Mouse (Mus musculus): Measurements from ENCODE around the gene Lrmda.

Lrmda gene

DNA sequence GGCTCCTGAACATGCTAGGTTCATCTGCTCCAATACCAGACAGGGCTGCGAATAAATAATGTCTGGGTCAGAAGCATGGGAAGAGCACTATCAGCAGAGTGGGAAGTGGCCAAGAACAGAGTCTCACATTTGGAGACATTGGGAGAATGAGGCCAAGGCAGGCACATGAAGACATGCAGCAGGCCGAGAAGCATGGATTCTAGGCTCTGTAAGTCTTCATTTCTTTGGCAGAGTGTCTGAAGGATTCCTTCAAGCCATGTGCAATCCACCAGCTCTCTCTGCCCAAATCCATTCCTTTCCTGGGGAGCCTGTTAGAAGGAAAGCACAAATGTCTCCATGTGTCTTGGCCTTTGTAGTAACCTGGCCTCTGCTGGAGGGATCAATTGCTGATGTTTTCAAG, 902.3 kb downstream of the Lrmda start:
- Histone ChIP-seq H3K4me1 (replicated peaks; ENCODE audit: low read depth, low read length) (no peaks in the 10 kb centered on the region), H3K27me3 (ENCODE audit: insufficient read depth, low read length) (no peaks in the 10 kb centered on the region), H3K4me3 (replicated peaks; ENCODE audit: low read length) (no peak overlapping the region), H3K9me3 (ENCODE audit: low read length) (no peaks in the 10 kb centered on the region), H3K36me3 (ENCODE audit: insufficient read depth, low read length) (no peaks in the 10 kb centered on the region)
- TF ChIP-seq CTCF (conservative IDR thresholded peaks at IDR 0.05; ENCODE audit: low read length) (no peak), NANOG (IDR thresholded peaks at IDR 0.05; ENCODE audit: borderline replicate concordance, low read length) (no peak), POU5F1 (IDR thresholded peaks at IDR 0.05; ENCODE audit: borderline replicate concordance, low read length) (no peak)

DNA sequence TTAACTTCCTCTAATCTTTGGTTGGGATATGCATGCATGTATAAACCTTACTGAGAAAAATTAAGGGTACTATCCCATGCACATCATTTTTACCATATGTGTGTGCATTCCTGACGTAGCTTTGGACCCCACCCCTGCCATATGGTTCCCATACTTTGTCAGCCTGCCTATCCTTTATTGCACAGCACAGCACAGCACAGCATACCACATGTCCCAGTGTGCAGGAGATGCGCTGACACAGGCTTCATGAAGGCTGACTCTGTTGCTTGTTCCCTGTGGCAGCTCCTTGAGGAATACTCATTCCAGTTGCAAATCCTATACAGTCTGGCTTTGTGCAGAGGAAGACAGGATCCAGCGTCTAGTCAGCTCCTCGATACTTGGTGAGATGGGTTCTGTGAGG, 903.1 kb downstream of the Lrmda start:
- no peaks in the 10 kb centered on the region for H3K36me3 ChIP-seq (ENCODE audit: insufficient read depth, low read length)
- H3K27me3 ChIP-seq (ENCODE audit: insufficient read depth, low read length): no peaks in the 10 kb centered on the region
- TF ChIP-seq POU5F1 (IDR thresholded peaks at IDR 0.05; ENCODE audit: borderline replicate concordance, low read length): no peak
- no peak for TF ChIP-seq NANOG (IDR thresholded peaks at IDR 0.05; ENCODE audit: borderline replicate concordance, low read length)
- TF ChIP-seq CTCF (conservative IDR thresholded peaks at IDR 0.05; ENCODE audit: low read length): no peak
- H3K9me3 ChIP-seq (ENCODE audit: low read length): no peaks in the 10 kb centered on the region
- no peak overlapping the region for H3K4me3 ChIP-seq (replicated peaks; ENCODE audit: low read length)
- no peaks in the 10 kb centered on the region for H3K4me1 ChIP-seq (replicated peaks; ENCODE audit: low read depth, low read length)

DNA sequence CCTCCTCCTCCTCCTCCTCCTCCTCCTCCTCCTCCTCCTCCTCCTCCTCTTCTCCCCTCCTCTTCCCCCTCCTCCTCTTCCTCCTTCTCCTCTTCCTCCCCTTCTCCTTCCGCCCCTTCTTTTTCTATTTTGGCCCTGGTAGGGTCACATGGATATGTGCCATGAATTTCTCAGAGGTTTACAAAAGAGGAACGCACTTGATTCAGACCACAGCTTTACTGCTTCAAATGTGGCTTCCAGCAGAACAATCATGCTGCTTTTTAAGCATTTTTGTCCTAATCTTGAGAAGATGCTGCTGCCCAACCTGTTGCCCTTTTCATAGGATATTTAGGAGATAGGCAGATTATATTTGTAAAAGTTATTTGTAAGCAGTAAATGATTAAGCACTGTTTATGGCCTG, 903.7 kb downstream of the Lrmda start:
- no peak for TF ChIP-seq POU5F1 (IDR thresholded peaks at IDR 0.05; ENCODE audit: borderline replicate concordance, low read length)
- TF ChIP-seq CTCF (conservative IDR thresholded peaks at IDR 0.05; ENCODE audit: low read length): no peak
- no peak for TF ChIP-seq NANOG (IDR thresholded peaks at IDR 0.05; ENCODE audit: borderline replicate concordance, low read length)

DNA sequence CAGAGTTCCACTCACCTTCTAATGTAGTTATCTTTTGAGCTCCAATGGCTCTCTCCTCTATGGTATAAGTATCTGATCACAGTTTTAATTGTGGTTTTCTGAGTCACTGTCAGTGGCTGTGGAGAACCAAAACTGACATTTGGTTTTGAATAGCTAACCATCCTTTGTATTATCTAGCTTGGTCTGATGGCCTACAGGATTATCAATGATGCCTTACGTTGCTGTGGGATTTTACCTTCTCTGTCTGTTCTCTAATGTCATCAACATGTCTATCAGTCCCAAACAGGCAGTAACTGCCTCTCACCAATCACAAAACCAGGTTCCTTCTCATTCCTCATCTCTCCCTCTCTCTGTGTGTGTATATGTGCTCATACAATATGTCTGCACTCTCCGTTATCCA, 908.8 kb downstream of the Lrmda start:
- H3K27me3 ChIP-seq (ENCODE audit: insufficient read depth, low read length): no peaks in the 10 kb centered on the region
- no peaks in the 10 kb centered on the region for H3K36me3 ChIP-seq (ENCODE audit: insufficient read depth, low read length)
- no peak for TF ChIP-seq NANOG (IDR thresholded peaks at IDR 0.05; ENCODE audit: borderline replicate concordance, low read length)
- no peak for TF ChIP-seq CTCF (conservative IDR thresholded peaks at IDR 0.05; ENCODE audit: low read length)
- TF ChIP-seq POU5F1 (IDR thresholded peaks at IDR 0.05; ENCODE audit: borderline replicate concordance, low read length): no peak
- no peaks in the 10 kb centered on the region for H3K9me3 ChIP-seq (ENCODE audit: low read length)
- H3K4me1 ChIP-seq (replicated peaks; ENCODE audit: low read depth, low read length): no peaks in the 10 kb centered on the region
- no peak overlapping the region for H3K4me3 ChIP-seq (replicated peaks; ENCODE audit: low read length)

More for the DNA sequence above, 903.7 kb downstream of the Lrmda start:
- Histone ChIP-seq H3K36me3 (ENCODE audit: insufficient read depth, low read length) (no peaks in the 10 kb centered on the region), H3K27me3 (ENCODE audit: insufficient read depth, low read length) (no peaks in the 10 kb centered on the region), H3K9me3 (ENCODE audit: low read length) (no peaks in the 10 kb centered on the region), H3K4me1 (replicated peaks; ENCODE audit: low read depth, low read length) (no peaks in the 10 kb centered on the region), H3K4me3 (replicated peaks; ENCODE audit: low read length) (no peak overlapping the region)

DNA sequence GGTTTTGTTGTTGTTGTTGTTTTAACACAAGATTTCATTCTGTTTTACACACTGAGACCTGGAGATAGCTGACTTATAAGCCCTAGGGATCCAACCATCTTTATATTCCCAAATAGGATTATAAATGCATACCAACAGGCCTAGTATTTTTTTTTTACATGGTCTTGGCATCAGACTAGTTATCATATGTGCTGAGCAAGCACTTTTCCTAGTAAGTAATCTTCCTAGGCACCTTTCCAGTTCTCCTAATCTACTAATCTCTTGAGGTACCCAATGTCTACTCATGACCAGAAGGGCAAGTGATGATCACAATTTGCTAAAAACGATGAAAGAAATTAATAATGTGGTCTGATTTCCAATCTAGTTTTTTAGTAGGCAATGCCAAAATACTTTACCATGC, 909.2 kb downstream of the Lrmda start:
- H3K4me1 ChIP-seq (replicated peaks; ENCODE audit: low read depth, low read length): no peaks in the 10 kb centered on the region
- TF ChIP-seq POU5F1 (IDR thresholded peaks at IDR 0.05; ENCODE audit: borderline replicate concordance, low read length) (no peak), CTCF (conservative IDR thresholded peaks at IDR 0.05; ENCODE audit: low read length) (no peak), NANOG (IDR thresholded peaks at IDR 0.05; ENCODE audit: borderline replicate concordance, low read length) (no peak)
- no peaks in the 10 kb centered on the region for H3K27me3 ChIP-seq (ENCODE audit: insufficient read depth, low read length)
- H3K4me3 ChIP-seq (replicated peaks; ENCODE audit: low read length): no peak overlapping the region
- no peaks in the 10 kb centered on the region for H3K36me3 ChIP-seq (ENCODE audit: insufficient read depth, low read length)
- H3K9me3 ChIP-seq (ENCODE audit: low read length): no peaks in the 10 kb centered on the region

DNA sequence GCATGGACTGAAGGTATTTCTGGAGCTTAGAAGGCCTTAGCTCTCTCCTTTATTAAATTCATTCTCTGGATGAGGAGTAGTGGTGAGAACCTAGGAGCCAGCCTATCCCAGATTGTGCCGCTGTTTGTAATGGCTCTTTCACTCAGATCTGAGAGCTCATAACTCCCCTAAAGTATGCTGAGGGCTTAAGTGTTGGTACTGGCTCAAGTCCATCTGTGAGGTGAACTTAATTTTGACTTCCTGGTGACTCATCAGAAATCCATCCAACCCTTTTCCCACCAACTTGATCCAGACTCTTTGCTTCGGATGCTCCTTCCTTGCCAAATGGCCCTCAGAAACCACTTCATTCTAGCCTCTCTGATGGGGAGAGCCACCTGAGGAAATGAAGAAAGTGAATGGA, 910.1 kb downstream of the Lrmda start:
- H3K9me3 ChIP-seq (ENCODE audit: low read length): no peaks in the 10 kb centered on the region
- no peak overlapping the region for H3K4me3 ChIP-seq (replicated peaks; ENCODE audit: low read length)
- H3K27me3 ChIP-seq (ENCODE audit: insufficient read depth, low read length): no peaks in the 10 kb centered on the region
- H3K36me3 ChIP-seq (ENCODE audit: insufficient read depth, low read length): no peaks in the 10 kb centered on the region
- H3K4me1 ChIP-seq (replicated peaks; ENCODE audit: low read depth, low read length): no peaks in the 10 kb centered on the region
- TF ChIP-seq POU5F1 (IDR thresholded peaks at IDR 0.05; ENCODE audit: borderline replicate concordance, low read length): no peak
- no peak for TF ChIP-seq CTCF (conservative IDR thresholded peaks at IDR 0.05; ENCODE audit: low read length)
- TF ChIP-seq NANOG (IDR thresholded peaks at IDR 0.05; ENCODE audit: borderline replicate concordance, low read length): no peak

DNA sequence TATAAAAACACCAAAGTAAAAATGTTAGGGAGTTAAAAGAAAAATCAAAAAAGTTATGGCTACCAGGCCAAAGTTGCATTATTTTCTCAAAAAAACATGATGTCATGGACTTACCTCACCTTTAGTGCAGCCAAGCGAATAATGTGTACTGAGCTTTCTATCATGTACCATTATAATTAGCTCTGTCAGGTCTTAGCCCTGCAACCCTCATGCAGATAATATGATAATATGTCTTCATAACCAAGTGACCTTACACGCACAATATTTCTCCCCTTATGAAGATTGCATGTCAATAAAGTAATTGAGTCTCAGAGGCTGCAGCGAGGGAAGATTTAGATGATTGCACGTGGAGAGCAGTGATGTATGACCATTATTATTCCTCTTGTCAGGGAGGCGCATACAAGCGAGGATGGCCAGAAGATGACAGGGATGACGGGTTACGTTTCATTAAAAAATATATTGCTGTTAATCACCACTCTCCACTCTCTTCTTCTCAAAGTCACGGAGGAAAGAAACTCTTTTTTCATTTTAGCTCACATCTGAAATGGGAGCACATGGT, 911.1 kb downstream of the Lrmda start:
- TF ChIP-seq NANOG (IDR thresholded peaks at IDR 0.05; ENCODE audit: borderline replicate concordance, low read length): no peak
- TF ChIP-seq CTCF (conservative IDR thresholded peaks at IDR 0.05; ENCODE audit: low read length): no peak
- no peak for TF ChIP-seq POU5F1 (IDR thresholded peaks at IDR 0.05; ENCODE audit: borderline replicate concordance, low read length)
- Histone ChIP-seq H3K4me3 (replicated peaks; ENCODE audit: low read length) (no peak overlapping the region), H3K4me1 (replicated peaks; ENCODE audit: low read depth, low read length) (no peaks in the 10 kb centered on the region), H3K36me3 (ENCODE audit: insufficient read depth, low read length) (no peaks in the 10 kb centered on the region), H3K27me3 (ENCODE audit: insufficient read depth, low read length) (no peaks in the 10 kb centered on the region), H3K9me3 (ENCODE audit: low read length) (no peaks in the 10 kb centered on the region)

DNA sequence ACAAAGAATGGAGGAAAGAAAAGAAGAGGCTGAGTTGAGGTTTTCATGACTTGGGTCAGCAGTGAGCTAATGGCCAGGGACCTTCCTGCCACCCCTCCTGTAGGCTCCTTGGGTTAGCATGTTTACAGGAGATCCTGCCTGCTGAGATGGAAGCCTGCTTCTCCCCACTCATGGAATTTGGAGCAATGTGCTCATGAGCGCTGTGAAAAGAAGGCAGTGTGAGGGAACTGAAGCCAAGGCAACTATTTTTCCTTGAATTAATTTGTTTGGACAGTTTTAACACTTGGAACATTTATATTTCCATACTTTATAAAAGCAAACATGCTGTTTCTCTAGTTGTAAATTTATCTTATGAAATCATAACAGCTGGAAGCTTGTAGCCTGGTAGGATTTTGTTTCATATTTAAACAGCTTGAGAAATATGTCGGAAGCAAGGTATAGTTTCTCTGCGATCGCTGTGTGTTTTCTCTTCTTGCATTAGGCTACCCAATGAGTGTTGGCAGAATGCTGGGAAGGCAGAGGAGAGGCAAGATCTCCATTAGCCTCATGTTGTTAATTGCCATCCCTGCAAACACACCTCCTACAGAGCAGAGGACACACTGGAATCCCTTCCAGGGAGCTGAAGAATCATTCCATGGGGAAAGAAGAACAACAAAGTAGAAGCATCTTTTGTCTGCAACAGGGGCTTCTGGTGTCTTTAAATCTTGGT, 911.8 kb downstream of the Lrmda start:
- H3K27me3 ChIP-seq (ENCODE audit: insufficient read depth, low read length): no peaks in the 10 kb centered on the region
- H3K9me3 ChIP-seq (ENCODE audit: low read length): no peaks in the 10 kb centered on the region
- TF ChIP-seq CTCF (conservative IDR thresholded peaks at IDR 0.05; ENCODE audit: low read length) (no peak), NANOG (IDR thresholded peaks at IDR 0.05; ENCODE audit: borderline replicate concordance, low read length) (no peak), POU5F1 (IDR thresholded peaks at IDR 0.05; ENCODE audit: borderline replicate concordance, low read length) (no peak)
- no peaks in the 10 kb centered on the region for H3K36me3 ChIP-seq (ENCODE audit: insufficient read depth, low read length)
- H3K4me1 ChIP-seq (replicated peaks; ENCODE audit: low read depth, low read length): no peaks in the 10 kb centered on the region
- no peak overlapping the region for H3K4me3 ChIP-seq (replicated peaks; ENCODE audit: low read length)
